Mouse (Mus musculus) cerebellum, postnatal 14 days (tissue): ENCODE results near the gene Zbtb48.

ENCODE experiments used
- DNase-seq, 2 experiments: peaks; one replicate each; pipeline ENCODE4 v3.0.0; 2021; ENCODE audit warnings: mixed read lengths in 2 of 2

The Zbtb48 gene

DNA sequence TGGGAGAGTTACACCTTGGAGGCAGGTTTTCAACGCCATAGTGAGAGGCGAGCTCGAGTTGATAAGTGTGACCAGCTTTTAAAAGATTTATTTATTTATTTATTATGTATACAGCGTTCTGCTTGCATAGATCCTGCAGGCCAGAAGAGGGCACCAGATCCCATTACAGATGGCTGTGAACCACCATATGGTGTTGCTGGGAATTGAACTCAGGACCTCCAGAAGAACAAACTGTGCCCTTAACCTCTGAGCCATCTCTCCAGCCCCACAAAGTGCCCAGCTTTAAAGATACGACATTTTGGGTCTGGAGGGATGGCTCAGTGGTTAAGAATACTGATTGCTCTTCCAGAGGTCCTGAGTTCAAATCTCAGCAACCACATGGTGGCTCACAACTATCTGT, 1.6 kb upstream of the Zbtb48 start:
- DNase-seq, result no peak

DNA sequence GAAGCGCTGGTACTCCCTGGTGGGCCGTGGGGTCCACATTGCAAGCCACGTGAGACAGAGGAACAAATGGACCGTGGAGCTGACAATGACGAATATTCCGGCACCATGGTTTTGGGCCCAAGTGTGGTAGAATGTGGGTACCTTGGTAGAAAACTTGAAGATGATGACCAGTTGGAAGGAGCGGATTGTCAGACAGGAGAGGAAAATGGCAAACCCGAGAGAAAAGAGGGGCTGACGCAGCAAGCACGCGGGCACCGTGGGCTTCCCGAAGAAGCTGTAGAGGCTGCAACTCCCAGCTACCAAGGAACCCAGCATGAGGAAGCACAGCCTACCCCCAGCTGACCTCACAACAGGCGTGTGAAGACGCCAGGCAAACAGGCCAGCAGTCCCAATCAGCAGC, 985 bp upstream of the Zbtb48 start:
- no peak for DNase-seq

DNA sequence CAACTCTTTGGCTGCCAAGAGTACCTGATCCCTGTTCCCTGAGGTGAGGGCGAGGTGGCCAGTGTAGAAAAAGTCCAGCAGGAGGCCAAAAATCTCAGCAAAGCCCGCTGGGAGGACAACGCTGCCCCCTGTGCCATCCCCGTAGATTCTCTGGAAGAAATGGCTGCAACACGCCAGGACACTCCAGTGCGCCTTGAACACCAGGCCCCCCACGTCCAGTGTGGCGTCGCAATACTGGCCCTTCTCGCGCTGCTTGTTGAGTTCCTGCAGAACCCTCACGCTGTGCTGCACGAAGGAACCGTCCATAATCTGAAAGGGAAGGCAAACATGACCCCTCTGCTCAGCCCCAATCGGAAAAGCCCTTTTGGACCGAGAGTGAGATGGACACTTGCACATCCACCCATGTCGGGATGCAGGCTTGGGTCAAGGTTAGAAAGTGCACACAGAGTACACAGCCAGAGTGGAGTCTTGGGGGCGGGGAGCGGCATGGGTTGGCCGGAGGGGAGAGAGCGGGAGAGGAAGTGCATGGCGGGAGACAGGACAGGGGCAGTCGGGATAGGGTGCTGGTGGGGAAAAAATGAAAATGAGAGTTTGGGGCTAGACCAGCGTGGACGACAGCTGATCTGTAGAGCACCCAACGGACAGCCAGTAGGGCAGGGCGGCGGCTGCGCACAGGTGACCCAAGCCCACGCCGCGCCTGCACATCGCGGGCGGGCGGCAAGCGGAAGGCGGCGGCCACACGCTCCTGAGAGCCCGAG, 541 bp downstream of the Zbtb48 start:
- peak in 1 of 2 experiments; percentile 56 for DNase-seq

DNA sequence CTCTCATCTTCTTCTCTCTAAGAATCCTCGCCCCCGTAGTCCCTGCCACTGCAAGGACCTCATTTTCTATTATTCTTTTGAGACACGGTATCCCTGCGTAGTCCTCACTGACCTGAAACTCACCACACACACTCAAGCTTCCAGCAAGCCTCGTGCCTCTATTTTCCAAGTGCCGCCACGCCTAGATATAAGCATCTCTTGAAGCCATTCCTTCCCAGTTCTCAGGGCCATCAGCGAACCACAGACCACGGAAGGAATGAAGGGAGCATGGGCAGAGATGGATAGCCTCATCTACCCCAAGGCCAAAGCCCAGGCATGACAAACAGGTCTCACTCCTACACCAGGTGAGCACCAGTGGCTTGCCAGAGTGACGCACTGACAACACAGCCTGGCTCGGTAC, 2.9 kb downstream of the Zbtb48 start:
- DNase-seq, result no peak

DNA sequence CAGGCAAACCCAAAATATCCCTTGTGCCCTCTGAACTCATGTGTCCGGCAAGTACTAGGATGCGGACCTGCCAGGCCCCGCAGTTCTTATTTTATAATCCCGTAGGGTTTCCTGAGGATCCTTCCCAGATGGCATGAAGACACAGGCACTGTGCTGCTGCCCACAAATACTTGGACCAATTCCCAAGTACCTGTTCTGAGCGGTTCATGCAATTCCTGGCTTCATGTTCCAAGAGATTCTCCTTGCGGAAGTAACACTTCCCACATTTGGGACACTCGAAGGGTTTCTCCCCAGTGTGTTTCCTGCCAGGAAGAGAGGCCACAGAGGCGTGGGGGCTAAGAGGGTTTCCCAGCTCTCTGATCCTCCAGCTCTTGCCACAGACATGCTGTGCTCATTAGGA, 5.0 kb downstream of the Zbtb48 start:
- peak in 1 of 2 experiments; percentile 47 for DNase-seq

DNA sequence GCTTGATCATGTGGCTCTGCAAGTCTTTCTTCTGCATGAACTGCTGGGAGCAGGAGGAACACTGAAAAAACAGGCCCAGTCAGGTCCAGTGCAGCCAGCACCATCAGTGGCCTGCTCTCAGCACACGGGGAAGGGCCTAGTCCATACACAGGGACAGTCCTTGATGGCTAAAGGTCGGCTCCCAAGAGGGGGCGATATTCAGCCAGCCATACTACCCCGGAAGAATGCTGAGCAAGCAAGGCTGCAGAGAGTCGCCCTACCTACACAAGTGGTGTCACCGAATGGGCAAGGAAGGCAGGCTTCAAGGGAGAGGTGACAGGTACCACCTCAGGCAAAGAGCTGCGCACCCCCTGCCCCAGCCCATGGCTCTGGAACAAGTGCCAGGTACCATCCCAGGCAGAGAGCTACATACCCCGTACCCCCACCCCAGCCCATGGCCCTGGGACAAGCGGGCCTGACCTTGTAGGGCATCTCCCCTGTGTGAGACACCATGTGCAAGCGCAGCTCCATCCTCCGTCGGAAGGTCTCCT, 5.8 kb downstream of the Zbtb48 start:
- DNase-seq, result no peak

DNA sequence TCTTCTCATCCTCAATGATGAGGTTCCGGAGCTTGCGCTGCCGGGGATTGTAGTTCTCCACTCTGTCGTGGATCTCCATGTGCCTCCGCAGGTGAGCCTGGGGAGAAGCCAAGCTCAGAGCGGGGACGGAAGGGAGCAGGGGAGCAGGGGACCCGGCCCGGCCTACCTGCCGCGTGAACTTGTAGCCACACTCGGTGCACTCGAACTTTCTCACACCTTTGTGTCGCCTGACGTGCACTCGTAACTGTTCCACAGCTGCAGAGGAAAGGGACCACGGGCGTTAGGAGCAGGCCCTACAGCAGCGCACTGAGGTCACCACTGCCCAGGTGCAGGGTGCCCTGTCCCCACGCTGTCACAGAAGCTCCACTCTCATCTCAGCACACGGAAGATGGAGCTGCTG, 7.4 kb downstream of the Zbtb48 start:
- no peak for DNase-seq

DNA sequence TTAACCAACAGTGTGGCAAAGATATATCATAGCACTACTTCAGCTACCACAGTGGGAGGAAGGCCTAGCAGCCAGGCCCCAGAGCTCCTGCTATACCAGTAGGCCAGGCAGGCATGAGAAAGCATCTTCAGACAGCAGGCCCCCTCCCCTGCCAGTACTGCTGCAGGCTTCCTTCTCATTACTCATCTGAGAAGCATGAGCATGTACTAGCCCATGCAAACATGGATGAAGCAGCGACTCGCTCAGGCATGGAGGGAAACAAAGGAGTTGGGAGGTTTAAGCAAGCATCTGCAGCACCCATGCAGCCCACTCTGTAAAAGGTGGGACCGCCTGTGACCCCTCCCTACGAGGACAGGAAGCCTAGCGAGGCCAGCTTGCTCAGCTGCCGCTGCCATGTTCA, 8.4 kb downstream of the Zbtb48 start:
- DNase-seq, result no peak

DNA sequence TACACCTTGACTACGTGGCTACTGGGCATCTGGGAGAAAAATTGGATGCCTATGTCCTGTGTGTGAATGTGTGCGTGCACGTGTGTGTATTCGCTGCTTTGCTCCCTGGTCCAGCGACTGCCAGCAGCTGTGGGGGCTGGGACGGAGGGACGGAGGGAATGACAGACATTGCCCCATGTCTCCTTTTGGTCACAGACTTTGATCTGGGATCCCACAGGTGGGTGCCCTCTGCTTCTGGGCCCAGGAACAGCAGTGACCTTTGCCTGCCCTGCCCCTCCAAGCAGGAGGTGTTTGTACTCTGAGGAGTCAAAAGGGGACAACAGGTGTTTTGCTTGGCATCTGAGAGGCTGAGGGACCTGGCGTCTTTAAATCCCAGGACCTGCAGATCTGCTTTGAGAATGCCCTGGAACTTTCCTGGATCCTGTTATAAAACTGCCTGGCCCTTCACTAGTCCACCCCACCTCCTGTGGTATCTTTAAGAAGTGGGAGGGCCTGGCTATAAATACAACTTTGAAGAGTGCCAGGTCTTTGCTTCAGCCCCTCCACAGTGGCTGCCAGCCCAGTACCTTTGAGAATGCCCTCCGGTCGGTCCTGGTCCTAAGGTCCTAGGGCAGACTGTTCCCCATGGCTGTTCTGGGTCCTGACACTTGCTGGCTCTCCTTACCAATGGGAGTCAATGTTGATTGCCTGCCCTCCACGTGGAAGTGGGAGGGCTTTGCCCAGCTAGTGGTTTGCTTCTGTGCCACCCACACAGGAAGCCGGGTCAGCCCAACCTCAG, 14.2 kb downstream of the Zbtb48 start:
- DNase-seq, result peak in 1 of 2 experiments; percentile 16

DNA sequence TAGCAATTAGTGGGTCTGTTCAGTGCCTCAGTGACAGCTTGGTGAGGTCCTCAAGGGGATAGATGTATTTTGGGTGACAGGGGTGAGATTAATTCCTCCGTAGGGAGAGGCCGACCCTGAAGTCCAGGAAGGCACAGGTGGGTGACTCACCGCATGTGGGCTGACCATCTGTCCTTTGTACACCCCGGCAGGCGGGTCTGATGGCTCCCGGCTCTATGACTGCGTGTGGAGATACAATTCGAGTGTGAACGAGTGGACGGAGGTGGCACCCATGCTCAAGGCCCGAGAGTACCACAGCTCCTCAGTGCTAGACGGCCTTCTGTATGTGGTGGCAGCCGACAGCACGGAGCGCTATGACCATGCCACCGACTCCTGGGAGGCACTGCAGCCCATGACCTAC, 15.4 kb downstream of the Zbtb48 start:
- DNase-seq, result no peak

DNA sequence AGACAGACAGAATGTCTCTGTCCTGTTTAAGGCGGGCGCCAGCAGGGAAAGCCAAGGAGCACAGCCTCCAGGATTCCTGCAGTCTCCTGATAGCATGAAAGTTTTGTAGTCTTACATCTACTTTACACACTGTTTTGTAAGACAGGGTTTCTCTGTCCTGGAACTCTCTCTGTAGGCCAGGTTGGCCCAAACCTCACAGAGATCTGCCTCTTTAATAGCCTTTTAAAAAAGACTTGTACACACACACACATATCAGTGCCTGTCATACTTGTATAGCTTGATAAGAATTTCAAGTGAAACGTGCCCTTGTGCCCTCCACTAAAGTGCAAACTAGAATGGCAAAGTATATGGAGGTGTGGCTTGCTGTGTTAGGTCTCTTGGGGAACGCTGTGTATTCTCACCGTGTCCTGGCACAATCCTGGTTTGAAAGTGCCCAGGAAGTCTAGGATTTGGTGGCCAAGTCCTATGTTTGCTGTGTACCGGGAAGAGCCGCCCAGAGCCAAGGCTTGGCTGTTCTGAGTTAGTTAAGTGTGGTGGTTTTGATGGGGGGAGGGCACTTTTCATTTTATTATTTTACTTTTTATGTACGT, 16.2 kb downstream of the Zbtb48 start:
- no peak for DNase-seq

DNA sequence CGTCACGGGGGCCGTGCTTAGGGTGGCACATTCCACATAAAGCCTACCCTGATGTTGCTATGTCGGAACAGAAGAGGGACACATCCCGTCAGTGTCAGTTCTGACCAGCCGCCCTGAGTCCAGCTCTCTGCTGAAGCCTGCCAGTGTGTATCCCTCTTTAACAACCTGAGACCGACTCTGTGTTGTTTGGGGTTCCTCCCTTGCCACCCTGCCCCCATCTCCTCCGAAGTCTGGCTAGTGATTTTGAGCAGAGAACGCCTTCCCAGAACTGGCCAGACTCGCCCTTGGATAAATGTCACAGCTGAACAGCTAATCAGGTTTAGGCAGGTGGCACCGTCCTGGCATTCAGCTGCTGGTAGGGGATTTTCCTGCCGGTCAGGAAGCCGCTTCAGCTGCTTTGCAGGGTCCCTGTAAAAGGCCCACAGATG, 16.8 kb downstream of the Zbtb48 start:
- DNase-seq, result peak; percentile 52 to 66

DNA sequence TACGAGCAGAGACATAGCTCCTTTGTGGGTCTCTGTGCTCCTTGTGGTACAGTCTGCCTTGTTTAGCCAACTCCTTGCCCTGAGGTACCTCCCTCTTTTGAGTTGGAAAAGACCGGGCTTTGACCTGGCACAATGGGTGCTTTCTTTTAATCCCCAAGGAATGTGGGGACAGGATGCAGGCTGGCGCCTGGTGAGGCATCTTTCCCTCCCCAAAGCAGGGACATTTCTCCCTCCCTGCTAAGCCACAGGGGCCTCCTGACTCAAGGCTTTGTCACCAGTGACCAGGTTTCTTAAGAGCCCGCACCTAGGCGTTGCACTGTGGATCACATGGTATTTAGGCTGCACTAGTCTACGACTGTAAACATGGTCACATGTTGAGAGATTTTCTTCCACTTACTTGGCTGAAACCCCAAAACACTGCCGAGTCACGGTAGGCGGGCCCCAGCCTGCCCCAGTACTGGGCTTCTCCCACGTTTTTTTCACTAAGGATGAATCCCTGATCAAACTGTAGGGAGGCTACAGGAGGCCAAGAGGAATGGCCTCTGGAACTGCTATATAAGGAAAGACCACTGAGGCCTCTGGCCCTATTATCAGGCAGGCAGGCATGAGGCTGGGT, 17.3 kb downstream of the Zbtb48 start:
- DNase-seq, result no peak

DNA sequence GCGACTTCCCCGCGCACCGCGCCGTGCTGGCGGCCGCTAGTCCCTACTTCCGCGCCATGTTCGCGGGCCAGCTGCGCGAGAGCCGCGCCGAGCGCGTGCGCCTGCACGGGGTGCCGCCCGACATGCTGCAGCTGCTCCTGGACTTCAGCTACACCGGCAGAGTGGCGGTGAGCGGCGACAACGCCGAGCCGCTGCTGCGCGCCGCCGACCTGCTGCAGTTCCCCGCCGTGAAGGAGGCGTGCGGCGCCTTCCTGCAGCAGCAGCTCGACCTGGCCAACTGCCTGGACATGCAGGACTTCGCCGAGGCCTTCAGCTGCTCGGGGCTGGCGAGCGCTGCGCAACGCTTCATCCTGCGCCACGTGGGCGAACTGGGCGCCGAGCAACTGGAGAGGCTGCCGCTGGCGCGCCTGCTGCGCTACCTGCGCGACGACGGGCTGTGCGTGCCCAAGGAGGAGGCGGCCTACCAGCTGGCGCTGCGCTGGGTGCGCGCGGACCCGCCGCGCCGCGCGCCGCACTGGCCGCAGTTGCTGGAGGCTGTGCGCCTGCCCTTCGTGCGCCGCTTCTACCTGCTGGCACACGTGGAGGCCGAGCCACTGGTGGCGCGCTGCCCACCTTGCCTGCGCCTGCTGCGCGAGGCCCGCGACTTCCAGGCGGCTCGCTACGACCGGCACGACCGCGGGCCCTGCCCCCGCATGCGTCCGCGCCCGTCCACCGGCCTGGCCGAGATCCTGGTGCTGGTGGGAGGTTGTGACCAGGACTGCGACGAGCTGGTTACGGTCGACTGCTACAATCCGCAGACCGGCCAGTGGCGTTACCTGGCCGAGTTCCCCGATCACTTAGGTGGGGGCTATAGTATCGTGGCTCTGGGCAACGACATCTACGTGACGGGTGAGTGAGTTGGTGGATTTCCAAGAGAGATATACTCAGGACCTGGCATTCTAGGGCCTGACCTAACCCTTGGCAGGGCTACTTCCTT, 18.1 kb downstream of the Zbtb48 start:
- DNase-seq, result peak; percentile 77 to 81

DNA sequence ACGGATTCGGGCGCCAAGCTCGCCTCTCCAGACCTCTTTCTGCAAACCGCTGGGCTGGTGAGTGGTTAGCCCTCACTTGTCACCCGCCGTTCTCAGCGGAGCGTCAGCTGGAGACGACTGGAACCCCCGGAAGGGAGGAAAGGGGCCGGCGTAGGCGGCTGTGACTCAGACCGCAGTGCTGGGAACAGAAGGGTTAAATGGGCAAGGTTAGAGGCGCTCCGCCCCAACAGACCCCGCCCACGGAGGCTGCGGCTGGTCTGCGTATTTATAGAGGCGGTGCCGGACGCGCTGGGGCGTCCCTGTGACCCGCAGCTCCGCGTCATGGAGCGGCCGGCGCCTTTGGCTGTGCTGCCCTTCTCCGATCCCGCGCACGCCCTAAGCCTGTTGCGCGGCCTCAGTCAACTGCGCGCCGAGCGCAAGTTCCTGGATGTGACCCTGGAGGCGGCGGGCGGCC, 18.8 kb downstream of the Zbtb48 start, which contains the start of gene Klhl21:
TSS of gene Klhl21 (plus strand) at position 182 of the 454 bp plus-strand sequence.
- peak; percentile 90 to 94 for DNase-seq

DNA sequence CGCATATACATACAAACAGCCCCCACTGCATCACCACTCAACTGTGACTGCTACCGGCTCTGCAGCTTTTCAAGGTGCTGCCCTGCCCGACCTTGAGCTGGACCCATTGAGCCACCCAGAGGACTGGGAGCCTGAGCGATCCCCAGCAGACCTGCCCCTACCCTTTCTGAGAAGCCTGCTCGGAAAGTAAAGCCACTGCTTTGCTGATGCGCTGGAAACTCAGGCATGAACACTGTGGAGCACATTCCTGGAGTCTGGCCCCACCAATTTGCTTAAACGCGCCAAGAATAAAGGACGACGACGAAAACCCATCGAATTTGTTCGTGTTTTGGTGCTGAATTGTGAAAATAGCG, 19.3 kb downstream of the Zbtb48 start:
- DNase-seq, result no peak

DNA sequence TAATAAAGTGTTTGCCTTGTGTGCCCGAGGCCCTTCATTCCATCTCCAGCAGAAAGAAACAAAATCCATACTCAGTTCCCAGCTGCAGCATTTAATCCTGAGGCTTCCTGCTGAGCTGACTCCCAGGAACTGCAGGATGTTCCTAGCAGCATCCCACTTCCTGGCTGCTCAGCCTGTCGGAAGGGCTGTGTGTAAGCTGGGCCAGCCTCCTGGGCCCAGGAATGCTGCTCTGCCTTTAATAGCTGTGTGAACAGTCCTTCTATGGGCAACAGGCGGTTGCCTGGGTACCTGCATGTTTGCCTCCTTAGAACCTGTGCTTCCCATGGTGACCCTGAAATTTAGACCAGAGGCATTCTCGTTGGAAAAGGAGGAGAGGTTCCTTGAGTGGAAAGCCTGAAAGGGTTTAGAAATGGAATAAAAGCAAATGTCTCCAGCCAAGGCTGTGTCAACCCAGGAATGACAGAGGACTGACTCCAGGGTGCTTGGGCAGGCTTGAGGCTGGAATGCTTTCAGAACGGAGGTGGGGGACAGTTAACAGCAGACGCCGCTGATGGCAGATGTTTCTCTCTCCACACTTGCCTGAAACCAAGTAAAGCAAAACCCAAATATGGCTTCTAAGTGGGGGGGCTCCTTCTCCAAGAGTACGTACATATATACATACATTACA, 19.9 kb downstream of the Zbtb48 start:
- no peak for DNase-seq

DNA sequence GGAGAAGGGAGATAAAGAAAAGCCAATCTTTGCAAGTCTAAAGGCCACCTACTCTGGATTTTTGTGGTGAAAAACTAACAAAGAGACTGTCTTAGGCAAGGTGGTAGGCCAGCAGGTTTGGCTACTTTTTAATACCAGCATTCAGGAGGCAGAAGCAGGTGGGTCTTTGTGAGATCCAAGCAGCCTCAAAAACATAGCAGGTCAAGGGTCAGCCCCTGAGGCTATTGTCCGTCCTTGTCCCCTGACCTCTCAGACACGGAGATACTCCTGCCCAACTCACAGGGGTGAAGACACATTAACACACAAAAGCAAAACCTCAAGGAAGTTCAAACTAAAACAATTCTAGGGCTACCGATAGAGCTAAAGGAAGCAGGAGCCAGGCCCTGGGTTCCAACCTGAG, 20.7 kb downstream of the Zbtb48 start:
- DNase-seq, result no peak

DNA sequence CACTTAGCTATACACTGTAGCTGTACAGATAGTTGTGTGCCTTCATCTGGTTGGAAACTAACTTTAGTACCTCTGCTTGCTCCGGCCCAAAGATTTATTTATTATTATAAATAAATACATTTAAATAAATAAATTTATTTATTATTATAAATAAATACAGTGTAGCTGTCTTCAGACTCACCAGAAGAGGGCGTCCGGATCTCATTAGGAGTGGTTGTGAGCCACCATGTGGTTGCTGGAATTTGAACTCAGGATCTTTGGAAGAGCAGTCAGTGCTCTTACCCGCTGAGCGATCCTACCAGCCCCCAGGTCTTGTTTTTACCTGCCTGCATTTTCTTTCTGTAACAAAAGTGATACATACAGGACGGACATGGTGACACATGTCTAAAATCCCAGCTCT, 21.3 kb downstream of the Zbtb48 start:
- no peak for DNase-seq

DNA sequence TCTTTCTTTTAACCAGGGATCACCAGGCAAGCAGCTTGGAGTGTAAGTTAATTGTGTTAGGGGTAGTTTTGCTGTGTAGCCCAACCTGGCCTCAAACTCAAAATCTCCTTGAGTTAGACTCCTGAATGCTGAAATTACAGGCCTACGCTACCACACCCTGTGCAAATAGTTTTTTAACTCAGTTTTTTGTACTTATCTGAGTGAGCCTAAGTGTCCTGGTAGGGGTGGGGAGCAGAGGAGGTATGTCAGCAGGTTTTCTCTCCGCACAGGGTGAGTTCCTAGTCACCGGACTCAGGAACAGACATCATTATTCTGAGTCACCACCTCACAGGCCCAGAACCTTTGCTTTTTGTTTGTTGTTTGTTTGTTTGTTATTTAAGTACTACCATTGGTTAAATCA, 25.4 kb downstream of the Zbtb48 start:
- no peak for DNase-seq

DNA sequence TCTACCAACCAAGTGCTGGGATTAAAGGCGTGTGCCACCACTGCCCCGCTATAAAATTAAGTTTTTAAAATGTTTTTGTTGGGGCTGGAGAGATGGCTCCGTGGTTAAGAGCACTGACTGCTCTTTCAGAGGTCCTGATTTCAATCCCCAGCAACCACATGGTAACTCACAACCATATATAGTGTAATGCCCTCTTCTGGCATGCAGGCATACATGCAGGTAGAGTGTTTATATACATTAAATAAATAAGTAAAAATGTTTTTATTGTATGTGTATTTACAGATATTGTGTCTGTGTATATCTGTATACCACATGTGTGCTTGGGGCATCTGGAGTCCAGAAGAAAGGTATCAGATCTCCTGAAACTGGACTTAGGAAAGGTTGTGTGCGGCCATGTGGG, 26.1 kb downstream of the Zbtb48 start:
- DNase-seq, result no peak
